Mouse (Mus musculus): ENCODE data around the gene Tm7sf3. TPM values are rescaled to one million over a fixed set of nuclear protein-coding genes. Genes with fewer than 3 reads are reported as not detected.
A peak's percentile ranks its signal among the peaks of the same experiment; 100 is the strongest.
"Not testable (repeated sequence)": the region's sequence is repeated elsewhere in the genome, so short reads cannot be mapped to it uniquely, and the experiment has no call there.

Gene Tm7sf3
- polyA plus RNA-seq, 2 experiments from 2014 or later, result 3.8 to 4.2 TPM

GRCm38 (mm10) chr6:146612736-146613135 lies 29.9 kb downstream of the Tm7sf3 start:
- no peak for ATAC-seq

GRCm38 (mm10) chr6:146611897-146612296 lies 30.7 kb downstream of the Tm7sf3 start:
- ATAC-seq, result no peak

- no peak for ATAC-seq
These were observed 31.2 kb downstream of the Tm7sf3 start for GRCm38 (mm10) chr6:146611385-146611784.

- no peak for ATAC-seq
These were observed 39.0 kb downstream of the Tm7sf3 start for GRCm38 (mm10) chr6:146603651-146604050.

DNA sequence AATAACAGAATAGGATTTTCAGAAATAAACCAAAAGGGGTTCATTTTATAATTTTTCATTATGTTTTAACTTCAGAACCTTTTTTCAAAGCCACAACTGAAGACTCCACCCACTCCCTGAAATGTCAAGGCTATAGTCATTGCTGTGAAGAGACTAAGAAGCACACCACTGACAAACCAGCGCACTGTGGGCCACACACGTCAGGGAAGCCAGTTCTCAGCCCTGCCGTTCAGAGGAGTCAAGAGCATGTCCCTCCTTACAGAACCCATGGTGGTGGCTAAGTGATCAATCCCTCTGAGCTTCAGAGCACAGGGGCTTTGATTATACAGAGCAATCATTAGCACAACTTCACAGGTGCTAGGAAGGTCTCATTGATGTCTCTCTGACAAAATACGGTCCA lies 40.0 kb downstream of the Tm7sf3 start:
- ATAC-seq, result no peak

- ATAC-seq, result no peak
These were observed 57.5 kb downstream of the Tm7sf3 start for GRCm38 (mm10) chr6:146585134-146585533.

- no peak for ATAC-seq
These were observed 59.1 kb downstream of the Tm7sf3 start for GRCm38 (mm10) chr6:146583366-146584046.

DNA sequence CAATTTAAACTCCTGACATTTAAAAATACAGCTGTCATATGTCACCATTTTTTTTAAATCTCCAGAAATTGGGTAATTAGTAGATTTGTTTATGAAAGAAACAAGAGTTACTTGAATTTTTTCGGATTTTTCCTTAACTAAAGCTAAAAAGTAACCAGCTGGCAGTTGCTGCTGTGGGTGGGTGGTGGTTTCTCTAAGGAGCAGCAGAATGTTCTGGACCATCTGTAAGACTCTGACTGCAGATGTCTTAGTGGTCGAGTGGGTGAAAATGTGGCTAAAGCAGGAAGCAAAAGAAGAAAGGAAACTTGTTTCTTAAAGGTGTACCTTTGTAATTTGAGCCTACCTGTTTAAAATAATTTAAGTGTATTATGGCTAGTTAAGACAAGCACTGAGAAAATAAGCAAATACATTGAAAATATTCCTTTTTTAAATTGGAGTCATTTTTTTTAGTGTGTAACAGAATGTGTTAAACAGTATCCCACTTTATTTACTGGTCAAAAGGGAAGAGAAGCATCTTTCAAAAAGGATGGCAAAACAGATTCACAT lies 62.2 kb downstream of the Tm7sf3 start:
- ATAC-seq, result no peak

GRCm38 (mm10) chr6:146578586-146578985 lies 64.0 kb downstream of the Tm7sf3 start:
- ATAC-seq, result no peak

GRCm38 (mm10) chr6:146578111-146578531 lies 64.5 kb downstream of the Tm7sf3 start:
- ATAC-seq, result peak; percentile 30

DNA sequence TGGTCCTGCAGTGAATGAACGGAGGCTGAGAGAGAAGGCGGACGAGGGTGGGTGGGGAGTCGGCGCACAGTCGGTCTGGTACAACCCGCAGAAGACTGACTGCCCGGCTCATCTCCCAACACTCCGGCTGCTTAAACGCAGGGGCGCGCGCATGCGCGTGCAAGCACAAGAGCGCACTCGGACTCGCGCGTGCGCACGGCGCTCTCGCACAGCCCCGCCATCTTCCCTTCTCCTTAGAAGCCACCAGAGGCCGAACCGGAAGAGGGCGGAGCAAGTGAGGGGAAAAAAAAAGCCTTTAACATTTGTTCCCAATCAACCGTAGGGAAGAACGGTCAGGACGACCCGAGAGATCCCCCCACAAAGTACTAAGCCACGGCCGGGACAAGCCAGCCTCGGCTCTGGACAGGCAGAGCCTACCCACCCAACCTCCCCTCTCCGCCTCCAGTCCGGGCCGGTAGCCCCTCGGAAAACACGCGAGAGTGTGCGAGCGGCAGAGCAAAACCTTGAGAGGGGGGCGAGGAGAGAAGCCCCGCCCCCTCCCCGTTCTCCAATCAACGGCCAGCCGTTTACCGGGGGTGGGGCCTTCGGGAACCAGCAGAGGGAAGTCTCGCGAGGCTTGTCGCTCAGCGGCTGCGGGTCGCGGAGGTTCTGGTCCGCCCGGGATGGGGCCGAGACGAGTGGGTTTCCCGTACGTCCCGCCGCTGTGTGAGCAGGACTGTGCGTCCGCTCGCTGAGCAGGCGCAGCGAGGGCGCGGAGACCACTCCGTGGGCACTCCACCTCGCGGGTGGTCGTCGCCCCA lies 65.1 kb downstream of the Tm7sf3 start, which contains the start of gene Ints13:
Gene Ints13, minus strand, starts transcription at position 526 of the 800 bp plus-strand sequence.
- peak; percentile 89 for ATAC-seq

DNA sequence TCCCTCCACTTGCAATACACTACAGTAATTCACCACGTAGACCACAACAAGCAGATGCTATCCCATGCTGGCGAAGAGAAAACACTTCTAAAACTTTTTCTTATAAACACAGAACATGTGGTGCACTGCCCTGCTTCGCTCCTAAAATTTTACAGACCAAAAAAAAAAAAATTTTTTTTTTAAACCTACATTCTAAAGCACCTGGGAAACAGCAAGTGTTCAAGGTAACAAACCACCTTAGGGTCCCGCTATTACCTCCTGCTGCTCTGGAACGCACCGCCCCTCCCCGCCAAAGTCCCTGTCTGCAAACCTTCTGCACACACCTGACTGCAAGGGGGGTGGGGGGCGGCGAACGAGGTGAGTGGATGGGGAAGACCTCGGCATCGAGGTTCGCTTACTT lies 65.7 kb downstream of the Tm7sf3 start, which contains the start of gene Fgfr1op2:
Gene Fgfr1op2, plus strand, starts transcription at position 301 of the 400 bp plus-strand sequence.
- ATAC-seq, result no peak

DNA sequence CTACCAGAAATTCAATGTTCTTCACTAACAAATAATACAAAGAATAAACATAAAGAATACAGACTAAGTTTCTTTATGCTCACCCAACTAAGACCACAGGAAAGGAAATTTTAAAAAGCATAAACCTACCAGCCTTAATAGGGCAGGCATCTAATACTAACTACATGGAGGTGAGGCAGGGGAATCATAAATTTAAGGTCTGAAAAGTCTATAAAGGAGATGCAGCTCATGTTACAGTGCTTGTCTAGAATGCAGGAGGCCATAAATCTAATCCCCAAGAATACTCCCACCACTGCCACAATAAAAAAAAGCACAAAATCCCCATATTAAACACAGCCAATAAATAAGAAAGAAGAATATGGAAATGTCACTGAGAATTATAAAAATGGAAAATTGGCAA lies 70.6 kb downstream of the Tm7sf3 start:
- ATAC-seq, result no peak

GRCm38 (mm10) chr6:146562461-146562860 lies 80.2 kb downstream of the Tm7sf3 start:
- ATAC-seq, result not testable (repeated sequence)

Other genes starting within 250 kb of the Tm7sf3 start
- 10 to 100 TPM; 69.7 to 84.1 TPM for gene Itpr2, start 140.6 kb downstream of the Tm7sf3 start, polyA plus RNA-seq (2017; shearing (Covaris generic))
- gene Fgfr1op2, start 65.6 kb downstream of the Tm7sf3 start, polyA plus RNA-seq (2017; shearing (Covaris generic)), result 100 to 1,000 TPM; 107 to 113 TPM
- 10 to 100 TPM; 53.1 to 58.5 TPM for gene Ints13, start 65.0 kb downstream of the Tm7sf3 start, polyA plus RNA-seq (2017; shearing (Covaris generic))
- 10 to 100 TPM; 54.1 to 67.2 TPM for gene Med21, start 277 bp downstream of the Tm7sf3 start, polyA plus RNA-seq (2017; shearing (Covaris generic))
- 10 to 100 TPM; 18.7 to 19.9 TPM for gene Stk38l, start 82.2 kb upstream of the Tm7sf3 start, polyA plus RNA-seq (2017; shearing (Covaris generic))
- gene Arntl2, start 153.2 kb upstream of the Tm7sf3 start, polyA plus RNA-seq (2017; shearing (Covaris generic)), result 1 to 10 TPM; 1.3 to 1.7 TPM
- gene Smco2, start 207.3 kb upstream of the Tm7sf3 start, polyA plus RNA-seq (2017; shearing (Covaris generic)), result not detected
- gene Ppfibp1, start 245.7 kb upstream of the Tm7sf3 start, polyA plus RNA-seq (2017; shearing (Covaris generic)), result 10 to 100 TPM in 1 of 2 experiments, 1 to 10 TPM in 1; 5.8 to 10.1 TPM